Mouse (Mus musculus) heart, postnatal 14 days (tissue): ENCODE measurements around the gene Etv6. TPM values are rescaled to one million over a fixed set of nuclear protein-coding genes. Genes with fewer than 3 reads are reported as not detected.

ENCODE experiments used
- DNase-seq, 2 experiments: peaks; one replicate each; pipeline ENCODE4 v3.0.0; 2021 to 2022
- intact Hi-C: fragments of 180-260 bp; cut with DNase I; formaldehyde crosslinking; loops from one replicate; pipeline ENCODE4 v1.15.1; 2025
- total RNA-seq, 2 experiments: library from RNA; stranded (reverse); gene quantifications; 2 replicates each; pipeline ENCODE4 v1.2.3; 2021

Gene Etv6
- total RNA-seq, 2 experiments from 2014 or later = 12.7 to 12.8 TPM

DNA sequence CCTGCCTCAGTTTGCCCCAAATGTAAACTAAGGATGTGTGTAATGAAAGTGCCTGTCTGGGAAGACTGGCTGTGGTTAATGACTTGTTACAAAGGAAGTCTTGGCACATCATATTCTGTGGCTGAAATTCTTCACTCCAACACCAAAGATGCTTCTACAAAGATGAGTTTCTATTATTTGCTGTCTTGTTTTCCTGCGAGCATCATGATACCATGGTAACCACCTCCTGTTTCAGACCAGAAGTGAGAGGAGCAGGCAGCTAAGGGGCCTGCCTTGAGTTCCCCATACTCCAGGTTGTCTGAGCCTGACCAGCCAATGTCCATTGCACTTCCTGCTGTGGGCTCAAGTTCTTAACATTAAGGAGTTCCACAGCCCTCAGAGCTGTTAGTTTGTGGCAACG, 241.5 kb downstream of the Etv6 start:
- intact Hi-C loops = no loop called here
- DNase-seq = no peak

DNA sequence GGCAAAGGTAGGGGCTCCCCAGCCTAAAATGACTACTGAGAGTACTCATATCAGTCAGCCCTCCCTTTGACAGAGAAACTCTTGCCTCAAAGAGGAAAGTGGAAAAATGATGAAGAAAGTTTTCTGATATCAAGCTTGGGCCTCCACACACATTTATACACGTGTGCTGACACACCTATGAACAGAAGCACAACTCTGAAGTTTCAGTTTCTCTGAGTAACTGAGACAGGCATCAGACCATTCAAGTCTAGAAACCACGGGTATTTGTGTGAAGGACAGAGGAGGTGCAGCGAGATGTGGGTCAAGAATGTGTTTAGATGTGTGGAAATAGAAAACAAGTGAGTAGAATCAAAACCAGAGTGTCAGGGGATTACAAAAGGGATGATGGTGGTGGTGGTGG, 246.6 kb downstream of the Etv6 start:
- intact Hi-C loops = no loop called here

DNA sequence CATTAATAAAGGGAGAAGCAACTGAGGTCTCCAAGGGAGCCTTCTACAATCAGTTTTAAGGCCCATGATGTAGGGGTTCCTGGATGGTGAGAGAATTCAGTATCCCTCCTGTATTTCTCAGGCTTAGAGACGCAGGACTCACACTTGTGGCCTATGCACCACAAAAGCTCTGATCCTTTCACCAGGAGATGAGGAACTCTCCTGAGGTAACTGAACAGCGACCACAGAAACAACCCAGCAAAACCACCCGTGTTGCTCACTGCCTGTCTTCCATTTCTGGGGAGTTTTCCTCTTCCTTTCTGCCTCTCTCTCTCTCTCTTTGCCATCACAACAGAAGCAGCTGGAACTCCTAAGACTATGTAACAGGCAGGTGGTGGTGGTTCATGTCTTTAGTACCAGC, 256.3 kb downstream of the Etv6 start:
- DNase-seq = no peak
- intact Hi-C loops = no loop called here

More for the DNA sequence above, 246.6 kb downstream of the Etv6 start:
- no peak for DNase-seq

DNA sequence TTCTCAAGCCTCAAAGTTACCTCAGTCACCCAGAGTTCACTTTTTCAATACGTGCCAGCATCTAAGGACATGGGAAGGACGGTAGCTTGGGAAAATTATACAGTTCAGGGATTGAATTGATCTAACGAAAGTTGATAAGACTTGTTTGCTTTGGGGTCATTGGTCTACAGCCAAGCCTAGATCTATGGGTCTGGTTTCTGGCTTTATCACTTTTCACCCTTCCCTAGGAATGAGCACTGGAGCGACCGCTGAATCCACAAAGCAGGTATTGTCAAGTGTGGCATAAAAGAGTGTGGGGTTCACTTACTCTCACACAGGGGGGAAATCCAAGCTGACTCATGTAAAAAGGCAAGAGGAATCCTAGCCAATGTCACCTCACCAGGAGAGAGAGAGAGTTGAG, 256.9 kb downstream of the Etv6 start:
- intact Hi-C loops = no loop called here
- DNase-seq = no peak

DNA sequence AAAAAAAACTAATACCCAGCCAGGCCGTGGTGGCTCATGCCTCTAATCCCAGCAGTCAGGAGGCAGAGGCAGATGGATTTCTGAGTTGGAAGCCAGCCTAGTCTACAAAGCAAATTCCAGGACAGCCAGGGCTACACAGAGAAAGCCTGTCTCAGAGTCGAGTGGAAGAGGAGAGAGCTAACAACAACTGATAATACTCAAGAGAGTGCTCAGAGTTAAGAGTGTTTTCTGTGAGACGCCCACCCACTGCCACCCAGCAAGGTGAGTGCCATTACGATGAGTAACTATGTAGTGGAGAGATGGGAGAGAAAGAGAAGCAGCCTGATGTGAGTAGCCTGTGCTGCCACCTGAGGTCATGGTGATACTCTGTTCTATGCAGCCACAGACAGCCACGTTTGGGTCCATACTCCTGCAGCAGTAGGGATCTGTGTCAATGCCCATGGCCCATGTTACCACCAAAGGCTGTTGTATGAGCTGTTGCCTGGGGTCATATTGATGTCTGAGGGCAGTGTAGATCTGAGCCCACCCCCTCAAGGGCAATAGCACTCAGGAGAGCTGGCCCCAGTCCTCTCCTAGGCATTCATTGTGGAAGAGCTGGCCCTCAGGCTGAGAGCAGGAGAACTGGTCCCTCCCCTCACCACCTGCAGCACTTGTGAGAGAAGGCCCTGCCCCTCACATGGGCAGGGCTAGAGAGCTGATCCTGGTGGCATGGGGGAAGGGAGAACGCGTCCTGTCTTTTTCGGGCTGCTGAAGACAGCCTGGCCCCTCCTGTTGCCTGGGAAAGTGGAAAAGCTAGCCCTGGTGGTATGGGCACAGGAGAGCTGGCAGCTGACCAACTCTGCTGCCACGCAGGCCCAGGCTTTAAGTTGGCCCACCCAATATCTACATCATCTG, 258.4 kb downstream of the Etv6 start:
- no peak for DNase-seq
- intact Hi-C loops = no loop called here

DNA sequence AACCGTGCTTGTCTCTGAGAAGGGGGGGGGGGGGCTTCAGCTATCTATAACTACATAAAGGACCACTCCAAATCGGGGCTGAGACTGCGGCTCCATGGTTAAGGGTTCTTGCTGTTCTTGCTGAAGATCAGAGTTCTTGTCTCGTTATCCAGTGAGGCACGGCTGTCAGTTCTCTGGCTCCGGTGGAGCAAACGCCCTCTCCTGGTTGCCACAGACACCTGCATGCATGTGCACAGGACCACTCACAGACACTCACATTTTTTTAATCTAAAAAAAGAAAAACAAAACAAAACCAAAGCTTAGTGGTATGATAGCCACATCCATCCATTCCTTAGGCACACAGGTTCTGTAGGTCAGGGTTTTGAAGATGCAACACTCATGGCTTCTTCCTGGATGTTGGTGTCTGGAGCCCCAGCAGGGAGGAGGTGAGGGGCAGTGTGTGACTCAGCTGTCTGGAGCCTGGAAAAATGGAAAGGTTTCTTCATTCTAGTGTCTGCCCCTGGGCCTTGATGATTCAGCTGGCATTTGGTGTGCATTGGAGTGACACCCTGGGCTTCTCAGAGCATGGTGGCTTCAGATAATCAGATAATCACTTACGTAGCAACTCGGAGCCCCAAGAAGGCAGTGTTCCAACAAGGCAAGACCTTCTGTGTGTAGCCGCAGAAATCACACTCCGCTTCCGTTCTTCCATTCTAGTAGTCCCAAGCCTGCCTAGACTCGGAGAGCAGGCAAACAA, 262.6 kb downstream of the Etv6 start:
- no peak for DNase-seq
- intact Hi-C loops = no loop called here

DNA sequence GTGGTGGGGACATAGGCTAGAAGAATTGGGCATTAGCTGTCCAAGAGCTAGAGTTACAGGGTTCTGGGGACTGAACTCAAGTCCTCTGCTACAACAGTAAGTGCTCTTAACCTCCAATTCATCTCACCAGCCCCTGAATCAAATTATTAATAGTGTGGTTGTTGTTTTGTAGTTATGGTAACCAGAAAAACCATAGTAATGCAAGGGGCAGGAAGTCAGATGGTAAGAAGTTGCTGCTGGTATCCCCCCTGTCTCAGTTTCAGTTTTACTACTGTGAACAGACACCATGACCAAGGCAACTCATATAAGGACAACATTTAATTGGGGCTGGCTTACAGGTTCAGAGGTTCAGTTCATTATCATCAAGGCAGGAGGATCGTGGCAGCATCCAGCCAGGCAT, 266.5 kb downstream of the Etv6 start:
- intact Hi-C loops = no loop called here
- no peak for DNase-seq

DNA sequence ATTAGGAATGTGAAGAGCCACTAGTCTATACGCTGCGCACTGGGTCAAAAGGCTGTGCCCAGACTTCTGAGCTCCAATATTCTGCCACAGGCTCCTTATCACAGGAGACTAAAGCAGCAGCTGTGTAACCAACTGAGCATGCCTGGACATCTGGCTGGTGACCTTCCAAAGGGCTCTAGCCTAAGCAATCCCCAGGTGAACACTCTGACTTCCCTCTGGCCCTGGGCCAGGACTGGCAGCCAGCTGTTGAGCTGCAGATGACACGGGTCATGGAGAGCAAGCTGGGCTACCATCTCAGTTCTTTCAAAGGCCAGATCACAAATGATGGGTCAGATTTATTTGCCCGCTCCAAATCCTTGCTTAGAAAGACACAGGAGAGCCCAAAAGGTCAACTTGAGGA, 275.8 kb downstream of the Etv6 start:
- intact Hi-C loops = no loop called here
- peak in 1 of 2 experiments; percentile 7 for DNase-seq

DNA sequence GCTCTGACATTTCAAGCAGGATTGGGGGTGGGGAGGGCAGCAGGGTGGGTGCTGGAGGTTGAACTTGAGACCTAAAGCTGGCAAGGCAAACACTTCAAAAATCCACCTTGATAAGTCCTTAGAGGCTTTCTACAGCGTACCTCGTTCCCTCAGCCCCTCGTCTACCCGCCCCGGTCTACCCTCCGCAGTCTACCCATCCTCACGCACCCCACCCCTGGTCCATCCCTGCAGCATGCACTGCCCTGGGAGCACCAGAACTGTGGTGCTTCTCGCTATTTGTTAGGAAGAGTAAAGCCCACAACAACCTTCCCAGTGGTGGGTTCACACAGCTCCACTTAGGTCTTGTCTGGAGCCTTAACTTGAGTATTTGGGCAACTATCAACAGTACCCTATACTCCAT, 277.1 kb downstream of the Etv6 start:
- intact Hi-C loops = no loop called here
- DNase-seq = no peak

DNA sequence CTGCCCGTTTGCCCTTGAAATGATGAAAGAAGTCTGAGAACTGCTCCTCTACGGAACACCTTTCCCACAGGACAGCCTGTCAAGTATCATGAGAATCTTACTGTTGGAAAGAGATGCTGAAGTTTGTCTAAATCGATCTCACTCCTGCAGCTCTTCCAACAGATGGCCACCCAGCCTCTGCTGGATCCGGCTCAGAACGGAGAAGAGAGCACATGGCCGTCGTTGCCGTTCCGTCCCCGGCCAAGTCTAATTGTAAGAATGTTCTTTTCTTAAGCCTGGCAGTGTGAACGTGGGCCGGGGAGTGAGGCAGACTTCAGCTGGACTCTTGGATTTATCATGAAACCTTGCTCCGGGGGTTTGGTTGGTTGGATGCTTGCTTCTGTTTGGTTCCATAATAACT, 281.9 kb downstream of the Etv6 start:
- no peak for DNase-seq
- intact Hi-C loops = no loop called here

Other genes starting within 250 kb of the Etv6 start
- gene Kap, start 181.9 kb upstream of the Etv6 start, total RNA-seq = not detected